Mouse (Mus musculus) CH12.LX (cell line): ENCODE measurements at regions not wholly inside any gene's neighbourhood (a gene's known extent, or its start where the extent isn't known, plus 50 kb on each side); places are given as distances from the start of the nearest gene placed in this dataset.

ENCODE experiments used
- CTCF ChIP-seq, 2 experiments: IDR thresholded peaks in 1 of 2; conservative IDR thresholded peaks in 1 of 2; 2 replicates each; pipeline ENCODE4 v1.5.1; 2011 to 2012; ENCODE audit warnings: low read depth in 2 of 2, low read length in 2 of 2, improper control_type of control experiment in 1 of 2, inconsistent platforms in 1 of 2, mild to moderate bottlenecking in 1 of 2, moderate library complexity in 1 of 2
- EP300 ChIP-seq: IDR thresholded peaks from 2 replicates; pipeline ENCODE4 v1.6.1; 2011; ENCODE audit warnings: low read length, improper control_type of control experiment
- JUN ChIP-seq: IDR thresholded peaks from 2 replicates; pipeline ENCODE4 v1.6.1; 2011; ENCODE audit warnings: low read depth, mild to moderate bottlenecking, low read length, improper control_type of control experiment, moderate library complexity; ENCODE audit not compliant: insufficient read depth
- JUND ChIP-seq: conservative IDR thresholded peaks from 2 replicates; pipeline ENCODE4 v1.6.1; 2011; ENCODE audit warnings: low read depth, low read length, improper control_type of control experiment
- MAX ChIP-seq: IDR thresholded peaks from 2 replicates; pipeline ENCODE4 v1.6.1; 2011; ENCODE audit warnings: low read length, improper control_type of control experiment
- SIN3A ChIP-seq: IDR thresholded peaks from 2 replicates; pipeline ENCODE4 v1.6.1; 2012; ENCODE audit warnings: low read length, improper control_type of control experiment, inconsistent platforms
- UBTF ChIP-seq: IDR thresholded peaks from 2 replicates; pipeline ENCODE4 v1.6.1; 2012; ENCODE audit warnings: low read depth, mild to moderate bottlenecking, inconsistent platforms, low read length, improper control_type of control experiment, moderate library complexity
- ZNF384 ChIP-seq: IDR thresholded peaks from 2 replicates; pipeline ENCODE4 v1.6.1; 2012; ENCODE audit warnings: low read depth, low read length, improper control_type of control experiment, inconsistent platforms

DNA sequence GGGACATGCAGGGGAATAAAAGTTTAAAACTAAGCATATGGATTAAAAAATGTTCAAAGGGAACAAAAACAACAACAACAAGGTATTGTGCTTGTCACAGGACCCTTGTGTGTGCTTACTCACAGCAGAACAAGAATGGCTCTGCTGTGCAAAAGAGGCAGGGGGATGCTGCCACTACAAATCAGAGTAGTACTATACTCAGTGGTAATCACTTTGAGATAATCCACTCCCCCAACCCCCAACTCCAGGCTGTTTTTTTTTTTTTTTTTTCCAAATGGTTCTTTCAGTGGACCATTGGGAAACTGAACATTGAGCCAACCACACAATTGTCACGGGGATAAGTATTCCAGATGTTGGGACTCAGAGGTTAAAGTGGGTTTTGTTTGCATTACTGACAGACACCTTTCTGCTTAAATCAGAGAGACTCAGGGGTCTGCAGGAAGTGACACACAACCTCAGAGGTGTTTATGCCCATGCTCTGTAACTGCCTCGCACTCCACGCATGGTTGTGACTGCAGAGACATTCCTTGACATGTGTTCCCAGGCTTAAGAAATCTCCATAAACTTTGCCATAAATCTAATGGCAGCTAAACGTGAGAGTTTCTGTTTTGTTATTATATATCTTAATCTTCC lies 461.7 kb upstream of the Cited2 start:
- no peak for TF ChIP-seq CTCF (conservative IDR thresholded peaks at IDR 0.05 in 1 of 2, IDR thresholded peaks at IDR 0.05 in 1 of 2; ENCODE audit: low read depth in 2 of 2, low read length in 2 of 2)
- no peak for TF ChIP-seq MAX
- no peak for TF ChIP-seq ZNF384
- no peak for TF ChIP-seq UBTF
- TF ChIP-seq SIN3A = no peak
- no peak for TF ChIP-seq JUN
- no peak for TF ChIP-seq EP300
- TF ChIP-seq JUND = no peak
